Mouse (Mus musculus): ENCODE results near the gene Hacd4.

The Hacd4 gene

DNA sequence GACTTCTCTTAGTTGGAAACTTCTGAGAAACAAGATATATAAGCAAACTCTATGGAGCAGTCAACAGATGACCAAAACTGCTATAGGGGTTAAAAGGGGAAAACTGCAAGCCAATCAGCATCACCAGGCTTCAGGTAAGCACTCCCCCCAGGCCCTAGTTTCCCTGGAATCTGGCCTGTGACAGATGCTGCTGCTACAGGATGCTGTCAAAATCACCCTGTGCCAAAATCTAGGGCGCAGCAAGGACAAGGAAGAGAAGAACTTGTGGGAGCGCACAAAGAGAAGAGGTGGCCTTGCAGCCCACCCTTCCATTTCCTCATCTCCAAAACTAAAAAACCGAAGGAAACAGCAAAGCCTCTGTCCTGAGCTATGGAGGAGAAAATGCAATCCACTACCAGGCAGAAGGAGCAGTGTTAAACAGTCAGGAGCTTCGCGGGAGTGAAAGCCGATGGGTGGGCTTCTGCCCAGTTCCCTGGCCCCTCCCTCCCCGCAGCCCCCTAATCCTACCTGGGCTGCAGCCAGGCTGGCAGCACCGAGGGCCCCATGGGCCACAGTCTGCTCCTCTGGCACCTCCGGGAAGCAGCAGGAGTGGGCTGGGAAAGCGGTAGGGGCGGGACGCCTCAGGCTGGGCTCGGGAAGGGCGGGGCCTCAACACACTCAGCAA lies at the start of gene Hacd4:
Gene Hacd4, minus strand, starts transcription at position 603 of the 664 bp plus-strand sequence.
- peak; percentile 72 for DNase-seq

DNA sequence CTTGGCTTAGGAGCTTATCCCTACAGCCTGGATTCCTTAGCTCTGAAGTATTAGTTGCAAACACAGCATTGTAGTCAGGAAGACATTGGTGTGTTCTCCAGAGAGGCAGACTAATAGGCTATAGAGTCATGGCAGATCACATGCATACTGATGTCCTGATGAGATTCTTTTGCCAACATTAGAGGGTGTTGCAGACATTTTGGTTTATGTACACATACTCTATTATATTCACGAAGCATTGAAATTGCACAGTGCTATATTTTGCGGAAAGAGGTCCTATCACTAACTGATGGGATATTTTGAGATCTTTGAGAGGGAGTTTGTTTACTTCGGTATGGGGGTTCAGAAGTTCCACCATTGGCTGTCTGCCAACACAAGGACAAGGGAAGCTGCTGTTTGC lies 49.4 kb upstream of the Hacd4 start:
- DNase-seq: no peak

DNA sequence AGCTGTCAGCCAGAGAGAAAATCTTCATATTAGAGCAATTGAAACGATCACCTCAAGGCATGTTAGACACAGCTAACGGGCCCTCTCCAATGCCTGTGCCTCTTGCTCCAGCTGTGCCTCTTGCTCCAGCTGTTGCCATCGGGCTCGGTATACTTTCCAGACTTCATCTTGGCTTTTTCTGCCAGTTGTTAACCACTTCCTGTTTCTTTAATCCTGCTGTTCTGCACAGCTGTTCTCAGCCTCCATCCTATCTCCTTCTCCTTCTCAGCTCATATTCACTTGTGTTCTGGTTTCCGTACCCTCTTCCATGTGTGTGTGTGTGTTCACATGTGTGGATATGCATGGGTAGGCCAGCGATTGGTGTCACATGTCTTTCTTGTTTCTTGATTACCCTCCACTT lies 41.4 kb upstream of the Hacd4 start:
- DNase-seq: no peak

- no peak for DNase-seq
These were observed 40.1 kb upstream of the Hacd4 start for GRCm38 (mm10) chr4:88478809-88479186.

DNA sequence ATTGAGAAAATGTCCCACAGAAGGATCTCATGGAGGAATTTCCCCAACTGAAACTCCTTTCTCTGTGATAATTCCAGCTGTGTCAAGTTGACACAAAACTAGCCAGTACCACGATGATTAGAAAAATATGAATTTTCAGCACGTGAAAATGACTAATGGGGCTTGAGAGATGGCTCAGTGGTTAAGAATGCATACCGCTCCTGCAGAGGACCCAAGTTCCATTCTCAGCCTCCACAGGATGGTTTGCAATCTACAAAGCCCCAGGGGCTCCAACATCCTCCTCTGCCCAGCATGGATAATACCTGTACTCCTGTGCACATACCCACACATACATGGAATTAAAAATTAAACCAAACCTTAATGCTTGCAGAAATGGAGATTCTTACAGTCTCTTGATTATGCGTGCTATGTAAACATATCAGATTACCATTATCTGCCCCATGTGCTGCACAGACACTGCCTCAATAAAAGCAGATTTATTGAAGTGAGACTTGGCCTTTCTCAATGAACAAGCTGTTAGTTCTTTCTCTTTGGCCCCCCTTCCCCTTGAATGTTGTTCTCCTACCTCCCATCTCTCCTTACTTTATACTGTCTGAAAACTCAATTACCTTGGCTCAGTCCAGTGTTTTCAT lies 39.6 kb upstream of the Hacd4 start:
- DNase-seq: no peak

GRCm38 (mm10) chr4:88476511-88477210 lies 37.9 kb upstream of the Hacd4 start:
- DNase-seq: peak; percentile 39

DNA sequence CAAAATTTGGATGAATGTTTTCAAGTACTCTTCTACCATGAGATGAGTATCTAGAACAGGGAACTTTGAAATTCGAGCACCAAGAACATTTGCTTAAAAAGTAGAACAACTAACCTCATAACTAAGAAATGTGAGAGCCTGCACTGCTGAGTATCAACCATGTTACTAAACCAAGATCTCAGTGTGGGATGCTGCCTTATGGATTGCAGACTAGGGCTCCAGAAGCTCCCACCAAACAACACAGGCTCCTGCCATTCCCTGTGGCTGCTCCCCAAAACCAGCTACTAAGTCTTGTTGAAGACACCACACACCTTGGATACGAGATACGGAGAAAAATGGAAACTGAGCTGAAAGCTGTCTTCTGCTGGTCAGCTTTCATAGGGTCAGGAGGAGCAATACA lies 37.4 kb upstream of the Hacd4 start:
- DNase-seq: no peak

GRCm38 (mm10) chr4:88471528-88471927 lies 32.8 kb upstream of the Hacd4 start:
- no peak for DNase-seq

DNA sequence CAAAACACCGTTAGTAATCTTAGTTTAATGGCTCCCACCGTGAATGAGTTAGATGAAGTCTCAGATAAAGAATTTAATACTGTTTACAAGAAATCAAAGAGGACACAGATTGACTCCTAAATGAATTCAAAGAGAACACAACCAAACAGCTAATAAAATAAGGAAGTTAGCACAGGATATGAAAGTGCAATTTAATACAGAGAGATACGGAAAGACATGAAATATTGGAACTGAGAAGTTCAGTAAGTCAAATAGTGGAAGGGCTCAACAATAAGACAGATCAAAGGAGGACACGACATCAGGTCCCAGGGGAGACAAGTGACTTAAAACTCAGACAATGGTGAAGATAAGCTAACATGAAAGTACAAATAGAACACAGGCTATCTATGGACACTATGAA lies 25.8 kb upstream of the Hacd4 start:
- no peak for DNase-seq

GRCm38 (mm10) chr4:88462981-88463646 lies 24.4 kb upstream of the Hacd4 start:
- no peak for DNase-seq

- no peak for DNase-seq
These were observed 23.8 kb upstream of the Hacd4 start for GRCm38 (mm10) chr4:88462501-88462900.

GRCm38 (mm10) chr4:88461315-88461714 lies 22.6 kb upstream of the Hacd4 start:
- no peak for DNase-seq

GRCm38 (mm10) chr4:88458673-88459072 lies 19.9 kb upstream of the Hacd4 start:
- DNase-seq: no peak

DNA sequence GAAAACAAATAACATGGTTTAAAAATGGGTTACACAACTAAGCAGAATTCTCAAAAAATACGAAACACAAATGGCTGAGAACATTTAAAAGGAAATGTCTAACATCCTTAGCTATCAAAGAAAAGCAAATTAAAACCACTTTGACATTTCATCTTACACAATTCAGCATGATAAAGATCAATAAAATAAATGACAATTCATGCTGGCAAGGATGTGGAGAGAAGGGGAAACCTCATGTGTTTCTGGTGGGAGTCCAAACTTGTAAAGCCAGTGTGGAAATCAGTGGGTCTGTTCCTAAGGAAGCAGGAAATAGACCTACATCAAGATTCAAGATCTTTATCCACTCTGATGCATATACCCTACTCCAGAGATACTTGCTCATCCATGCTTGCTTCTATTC lies 19.4 kb upstream of the Hacd4 start:
- DNase-seq: no peak

- DNase-seq: peak; percentile 6
These were observed 11.5 kb upstream of the Hacd4 start for GRCm38 (mm10) chr4:88450087-88450765.

GRCm38 (mm10) chr4:88448976-88449375 lies 10.2 kb upstream of the Hacd4 start:
- DNase-seq: no peak

DNA sequence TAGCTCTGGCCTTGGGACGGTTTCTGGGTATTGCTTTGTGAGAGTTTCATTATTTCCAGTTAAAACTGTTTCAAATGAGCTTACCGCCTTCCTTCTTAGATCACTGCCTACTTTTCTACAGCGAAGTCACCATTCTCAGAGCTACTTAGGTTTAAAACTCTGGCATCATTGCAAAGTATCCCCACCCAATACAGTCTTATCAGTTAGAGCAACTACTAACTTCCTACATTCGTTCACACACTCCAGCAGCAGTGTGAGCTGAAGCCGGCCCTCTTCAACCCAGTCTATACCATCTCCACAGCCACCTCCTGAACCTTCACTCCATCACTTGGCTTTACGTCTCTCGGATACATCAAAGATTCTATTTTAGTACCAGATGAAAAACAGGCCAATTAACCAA lies 2.1 kb upstream of the Hacd4 start:
- no peak for DNase-seq

GRCm38 (mm10) chr4:88439669-88440123 lies 968 bp upstream of the Hacd4 start:
- DNase-seq: peak; percentile 24

GRCm38 (mm10) chr4:88438990-88439329 lies 232 bp upstream of the Hacd4 start:
- no peak for DNase-seq

DNA sequence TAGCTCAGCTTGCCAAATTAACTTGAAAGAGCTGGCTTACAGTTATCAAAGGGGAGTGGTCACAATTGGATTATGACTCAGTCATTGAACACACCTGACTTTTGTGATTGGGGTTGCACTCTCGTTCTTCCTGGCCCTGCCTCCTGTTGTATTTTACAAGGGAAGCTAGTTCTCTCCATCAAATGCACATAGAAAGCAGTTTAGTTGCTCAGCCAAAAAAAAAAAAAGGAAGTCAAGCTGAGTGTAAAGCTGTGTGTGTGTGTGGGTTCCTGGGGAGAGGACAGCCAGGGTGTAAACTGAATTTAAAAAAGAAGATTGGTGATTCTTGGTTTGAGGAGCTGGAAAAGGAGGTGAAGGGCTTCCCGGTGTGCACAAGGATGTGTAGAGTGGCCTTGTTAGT lies 811 bp downstream of the Hacd4 start:
- DNase-seq: no peak

GRCm38 (mm10) chr4:88437166-88437565 lies 1.6 kb downstream of the Hacd4 start:
- DNase-seq: no peak

DNA sequence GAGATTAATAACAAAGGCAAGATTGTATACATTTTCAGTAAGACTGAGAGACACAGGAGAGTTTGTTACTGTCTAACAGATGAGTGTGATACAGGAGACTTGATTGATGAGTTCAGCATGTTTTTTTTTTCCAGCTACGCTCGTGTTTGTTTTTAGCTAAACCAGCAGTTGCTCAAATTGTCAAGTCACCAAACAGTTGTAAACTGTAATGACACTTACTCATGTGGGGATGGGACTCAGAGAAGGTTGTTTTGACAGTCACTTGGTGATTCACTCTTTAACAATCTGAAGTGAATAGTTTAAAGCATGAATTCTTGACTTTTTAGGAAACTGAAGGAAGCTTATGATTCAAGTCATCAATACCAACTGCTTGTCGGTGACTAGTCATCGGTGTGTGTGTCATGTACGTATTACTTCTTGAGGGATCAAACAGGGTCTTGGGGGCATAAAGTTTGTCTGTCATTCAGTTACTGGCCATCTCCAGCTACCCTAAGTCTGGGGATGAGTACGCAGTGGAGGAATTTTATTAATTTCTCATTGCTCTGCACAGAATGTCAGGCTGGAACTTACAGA lies 2.0 kb downstream of the Hacd4 start:
- DNase-seq: no peak
